In the genomic region with DNA sequence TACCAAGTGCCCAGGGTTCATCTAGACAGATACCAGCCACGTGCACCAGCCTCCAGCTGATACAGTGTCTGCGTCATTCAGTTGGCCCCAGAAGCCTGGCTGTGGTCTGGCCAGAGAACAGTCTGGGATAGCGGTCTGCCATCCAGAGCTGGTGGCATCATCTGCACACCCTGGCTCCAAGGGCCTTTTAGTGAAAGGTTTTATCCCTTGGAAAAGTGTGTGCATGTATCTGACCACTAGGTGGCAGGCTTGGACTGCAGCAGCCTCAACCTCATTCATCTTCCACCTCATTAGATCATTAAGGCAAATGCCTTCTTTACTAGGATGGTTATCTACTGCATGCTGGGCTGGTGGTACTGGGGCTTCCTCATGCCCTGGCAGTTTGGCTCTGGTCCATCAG, we compare ENCODE assay signal across 8 mouse cellular contexts.
DNase-seq lines count a peak whose midpoint lies in the region; ATAC-seq and TF ChIP-seq lines count a peak whose summit lies in the region.

No protein-coding gene starts in this region.

- intact Hi-C loops in heart, postnatal 36 days (cut with DNase I): loop anchor here (1.0 to 10.0 kb wide), 6 partner anchors 367 to 1629 kb away; no protein-coding TSS in a partner anchor

- no peak overlapping the region for H3K4me3 ChIP-seq in forebrain, embryonic 10.5 days
- H3K4me3 ChIP-seq in lung, postnatal 0 days (ENCODE audit: low read depth, low read length): no peak overlapping the region

- no peak overlapping the region for H3K27ac ChIP-seq in forebrain, embryonic 10.5 days
- no peak overlapping the region for H3K27ac ChIP-seq in lung, postnatal 0 days (ENCODE audit: low read length)

- no peaks in the 10 kb centered on the region for H3K27me3 ChIP-seq in forebrain, embryonic 10.5 days (ENCODE audit: poor library complexity, severe bottlenecking)
- H3K27me3 ChIP-seq in lung, postnatal 0 days (replicated peaks; ENCODE audit: insufficient read depth, low read length): no peaks in the 10 kb centered on the region

- no peaks in the 10 kb centered on the region for H3K36me3 ChIP-seq in forebrain, embryonic 10.5 days (replicated peaks)
- H3K36me3 ChIP-seq in lung, postnatal 0 days (ENCODE audit: insufficient read depth, low read length): no peaks in the 10 kb centered on the region

- no peaks in the 10 kb centered on the region for H3K9me3 ChIP-seq in forebrain, embryonic 10.5 days
- no peaks in the 10 kb centered on the region for H3K9me3 ChIP-seq in lung, postnatal 0 days (ENCODE audit: low read length)

- H3K4me1 ChIP-seq in forebrain, embryonic 10.5 days: no peaks in the 10 kb centered on the region
- H3K4me1 ChIP-seq in lung, postnatal 0 days (ENCODE audit: insufficient read depth, low read depth, low read length): no peaks in the 10 kb centered on the region

- H3K9ac ChIP-seq in lung, postnatal 0 days (replicated peaks; ENCODE audit: low read depth): no peak overlapping the region

- peak; percentile 55 for ATAC-seq in lung, postnatal 0 days

- no peak overlapping the region for H3K4me2 ChIP-seq in lung, postnatal 0 days (replicated peaks; ENCODE audit: low read depth, low read length)

- 17% methylated on average over 3 of the region's 3 CpGs for WGBS in forebrain, embryonic 10.5 days
- WGBS in lung, postnatal 0 days: 0% methylated on average over 1 of the region's 3 CpGs

- peak; percentile 100 for TF ChIP-seq CTCF in lung, postnatal 0 days (IDR thresholded peaks at IDR 0.05)

- DNase-seq in MN1 (ENCODE audit: low spot score): peak; percentile 91
- peak; percentile 9 for DNase-seq in c-Kit-negative CD71-positive TER-119-positive erythroid progenitor cells, embryonic 14.5 days (ENCODE audit: low read depth, low spot score)
- DNase-seq in forebrain, embryonic 10.5 days (ENCODE audit: extremely low spot score, low spot score): peak; percentile 76
- DNase-seq in heart, postnatal 36 days: peak; percentile 71 to 73
- DNase-seq in layer of hippocampus, adult 9-10 months (ENCODE audit: low spot score): peak; percentile 67
- peak; percentile 81 for DNase-seq in lung, postnatal 0 days (ENCODE audit: low spot score)
- peak; percentile 59 for DNase-seq in ovary, postnatal 36 days (ENCODE audit: low spot score)
- DNase-seq in urinary bladder, postnatal 25 days (ENCODE audit: low spot score): peak; percentile 58

- TF ChIP-seq EP300 in lung, postnatal 0 days (IDR thresholded peaks at IDR 0.05): no peak

Comparison
In these comparisons a context has a peak if more than half of its experiments do, and no peak if none do; other contexts are left out.
1. DNase-seq: peak in every context shown above with its lines; median percentile 91 in MN1; 81 in lung, postnatal 0 days; 76 in forebrain, embryonic 10.5 days; 72 in heart, postnatal 36 days; 67 in layer of hippocampus, adult 9-10 months; 59 in ovary, postnatal 36 days; 58 in urinary bladder, postnatal 25 days; 9 in c-Kit-negative CD71-positive TER-119-positive erythroid progenitor cells, embryonic 14.5 days.